Mouse (Mus musculus) gastrocnemius, postnatal 25 days (tissue): Measurements from ENCODE around the gene Cog1. TPM values are rescaled to one million over a fixed set of nuclear protein-coding genes. Genes with fewer than 3 reads are reported as not detected.

Source experiments
- DNase-seq: peaks from one replicate; pipeline ENCODE4 v3.0.0; 2022
- total RNA-seq, 2 experiments: library from RNA; stranded (reverse); gene quantifications; 1 replicate in 1 of 2; 2 replicates in 1 of 2; pipeline ENCODE4 v1.2.3; 2021

Cog1 gene
- total RNA-seq, 2 experiments from 2014 or later, result 18.6 to 20.2 TPM

DNA sequence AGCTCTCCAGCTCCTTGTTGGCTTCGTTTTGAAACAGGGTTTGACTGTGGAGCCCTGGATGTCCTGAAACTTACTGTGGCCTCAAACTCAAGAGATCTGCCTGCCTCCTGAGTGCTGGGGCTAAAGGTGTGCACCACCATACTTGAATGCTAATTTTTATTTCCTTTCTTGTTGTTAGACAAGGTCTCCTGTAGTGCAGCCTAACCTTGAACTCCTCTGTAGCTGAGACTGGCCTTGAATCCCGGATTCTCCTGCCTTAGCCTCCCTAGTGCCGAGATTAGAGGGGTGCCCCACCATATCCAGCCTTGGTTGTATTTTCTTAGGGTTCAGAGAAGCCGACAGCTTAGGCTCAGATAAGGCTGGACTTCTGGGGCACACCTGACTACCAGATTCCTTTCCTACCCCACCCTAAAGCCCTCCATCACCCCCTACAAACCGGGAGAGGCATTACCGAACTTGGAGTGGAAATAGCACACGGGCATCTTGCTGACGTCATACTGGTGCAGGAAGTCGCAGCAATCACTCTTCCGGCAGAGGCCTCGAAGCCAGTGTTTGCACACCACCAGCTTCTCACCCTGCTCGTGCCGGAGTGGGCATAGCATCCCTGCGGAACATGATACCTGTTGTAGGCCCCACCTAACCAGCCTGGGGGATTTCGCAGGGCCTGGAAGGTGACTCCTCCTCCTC, 57.1 kb downstream of the Cog1 start:
- DNase-seq, result no peak

DNA sequence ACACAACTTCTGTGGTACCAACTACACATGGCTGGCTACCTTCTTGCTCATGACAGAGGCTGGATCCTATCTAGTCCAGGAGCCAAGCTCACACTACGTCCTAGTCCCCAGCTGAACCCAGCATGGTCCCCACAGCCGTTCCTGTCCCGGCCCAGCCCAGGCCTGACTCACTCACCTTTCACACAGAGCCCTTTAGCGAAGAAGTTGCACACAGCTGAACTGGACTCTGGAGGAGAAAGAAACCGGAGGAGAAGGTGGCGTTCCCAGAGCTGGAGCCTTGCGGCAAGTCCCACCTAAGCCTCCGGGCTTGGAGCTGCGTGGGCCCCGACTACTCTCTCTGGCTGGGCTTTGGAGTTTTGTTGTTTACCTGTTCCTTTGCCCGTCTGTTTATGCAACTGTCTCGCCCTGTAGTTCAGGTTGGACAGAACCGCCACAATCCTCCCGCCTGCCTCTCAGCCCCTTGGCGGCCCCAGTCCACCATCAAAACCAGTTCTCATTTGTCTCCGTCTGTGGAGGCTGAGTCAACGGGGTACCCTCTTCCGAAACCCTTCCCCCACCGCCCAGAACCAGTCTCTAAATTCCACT, 59.8 kb downstream of the Cog1 start:
- DNase-seq, result no peak

GRCm38 (mm10) chr11:113709272-113709671, 60.3 kb downstream of the Cog1 start:
- no peak for DNase-seq

- no peak for DNase-seq
Observed at GRCm38 (mm10) chr11:113709731-113710256, 60.8 kb downstream of the Cog1 start, which contains the start of gene Cpsf4l. Cpsf4l (minus strand) TSS chr11:113710017.

GRCm38 (mm10) chr11:113710257-113710777, 61.3 kb downstream of the Cog1 start:
- DNase-seq, result no peak

DNA sequence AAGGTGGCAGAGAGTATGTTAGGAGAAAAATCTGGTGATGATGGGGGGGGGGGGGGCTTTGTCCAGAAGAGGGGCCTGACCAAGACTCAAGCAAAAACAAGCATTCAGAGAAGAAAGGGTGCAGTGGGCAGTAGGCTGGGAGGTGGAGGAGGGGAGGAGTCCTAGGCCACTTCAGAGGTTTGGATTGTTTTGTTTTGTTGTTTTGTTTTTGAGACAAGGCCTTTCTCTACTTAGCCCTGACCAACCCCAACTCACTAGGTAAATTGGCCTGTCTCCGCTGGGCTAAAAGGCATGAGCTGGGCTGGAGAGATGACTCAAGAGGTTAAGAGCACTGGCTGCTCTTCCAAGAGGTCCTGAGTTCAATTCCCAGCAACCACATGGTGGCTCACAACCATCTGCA, 62.1 kb downstream of the Cog1 start:
- no peak for DNase-seq

DNA sequence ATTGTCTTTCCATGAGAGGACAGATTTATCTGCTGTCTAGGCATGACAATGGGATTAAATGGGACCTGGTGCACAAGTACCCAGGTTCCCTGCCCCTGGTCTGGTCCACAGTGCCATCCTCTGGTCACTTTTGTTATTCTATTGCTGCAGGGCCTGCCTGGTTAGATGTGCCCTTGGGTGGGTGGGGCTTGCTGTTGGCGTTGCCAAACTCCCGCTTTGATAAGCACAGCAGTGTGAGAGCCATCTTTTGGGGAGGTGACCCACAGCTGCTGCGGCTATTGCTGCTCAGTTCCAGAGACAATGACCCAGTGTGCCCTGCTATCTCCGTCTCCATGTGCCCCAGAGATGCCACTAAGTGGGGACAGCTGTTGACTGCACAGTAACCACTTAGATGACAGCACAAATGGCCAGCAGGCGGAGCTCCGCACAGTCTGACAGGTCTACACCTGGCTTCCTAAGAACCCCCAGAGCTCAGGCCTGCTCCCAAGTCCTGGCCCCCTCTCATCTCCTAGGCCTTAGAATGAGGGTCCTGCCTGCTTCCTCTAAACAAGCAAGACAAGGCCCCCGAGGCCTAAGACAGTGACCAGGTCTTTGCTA, 66.2 kb downstream of the Cog1 start:
- no peak for DNase-seq

- DNase-seq, result no peak
Observed at GRCm38 (mm10) chr11:113716132-113716531, 67.2 kb downstream of the Cog1 start.

Other genes with a start within 250 kb of the Cog1 start
- gene Sstr2, start 29.8 kb upstream of the Cog1 start, total RNA-seq, result not detected
- 1 to 10 TPM; 1.8 to 3.1 TPM for gene Slc39a11, start 910 bp downstream of the Cog1 start, total RNA-seq
- gene Fam104a, start 35.0 kb downstream of the Cog1 start, total RNA-seq, result 10 to 100 TPM; 24.7 to 25.4 TPM
- gene D11Wsu47e, start 35.2 kb downstream of the Cog1 start, total RNA-seq, result 1 to 10 TPM; 4.6 TPM
- gene Cpsf4l, start 60.8 kb downstream of the Cog1 start, total RNA-seq, result not detected
- gene Cdc42ep4, start 102.7 kb downstream of the Cog1 start, total RNA-seq, result 1 to 10 TPM; 5.2 to 7.3 TPM